Mouse (Mus musculus): ENCODE results near the gene Elavl1. TPM values are rescaled to one million over a fixed set of nuclear protein-coding genes. Genes with fewer than 3 reads are reported as not detected.
"Not testable (repeated sequence)": the region's sequence is repeated elsewhere in the genome, so short reads cannot be mapped to it uniquely, and the experiment has no call there.

The Elavl1 gene
- polyA plus RNA-seq, 1 experiment from 2014 or later: 88.6 TPM

DNA sequence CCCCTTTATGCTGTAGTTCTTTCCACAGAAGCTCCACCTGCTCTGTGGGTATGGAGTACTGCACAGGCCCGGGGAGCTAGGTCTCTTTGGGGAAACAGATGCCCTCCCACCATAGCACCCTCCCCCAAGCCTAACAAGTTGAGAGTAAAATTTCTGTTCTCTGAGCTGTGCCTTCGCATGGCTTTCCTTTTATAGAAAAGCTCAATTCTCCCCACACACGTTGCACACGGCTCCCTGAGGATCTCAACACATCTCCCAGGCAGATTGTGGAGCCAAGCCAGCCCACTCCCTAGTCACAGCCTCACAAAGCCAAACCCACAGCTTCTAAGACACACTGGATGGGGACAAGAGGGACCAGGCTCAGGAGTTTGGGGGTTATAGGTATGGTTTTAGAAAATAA lies 68.3 kb downstream of the Elavl1 start:
- ATAC-seq (ENCODE audit: low FRiP score, low TSS enrichment): no peak
- H3K9ac ChIP-seq (ENCODE audit: low read length): no peak overlapping the region
- H3K27ac ChIP-seq (replicated peaks): peak overlapping the region; percentile 82
- 45% methylated on average over 4 of the region's 4 CpGs for WGBS
- peaks cover 3% of the 10 kb centered on the region; the same call in 1 of the 2 replicates for H3K4me1 ChIP-seq (replicated peaks; ENCODE audit: control insufficient read depth, insufficient read depth)
- H3K27me3 ChIP-seq (ENCODE audit: control insufficient read depth, insufficient read depth, low read length): no peaks in the 10 kb centered on the region
- no peaks in the 10 kb centered on the region for H3K9me3 ChIP-seq (ENCODE audit: control insufficient read depth, low read length)
- H3K36me3 ChIP-seq (ENCODE audit: control insufficient read depth, insufficient read depth, low read length): peaks cover 13% of the 10 kb centered on the region
- DNase-seq (ENCODE audit: low spot score): no peak
- no peak overlapping the region for H3K4me3 ChIP-seq (ENCODE audit: low read depth, low read length)
- no peak overlapping the region for H3K4me2 ChIP-seq (replicated peaks; ENCODE audit: low read depth)
- TF ChIP-seq EP300 (optimal IDR thresholded peaks at IDR 0.05) (no peak), CTCF (IDR thresholded peaks at IDR 0.05; ENCODE audit: low read depth) (no peak)

DNA sequence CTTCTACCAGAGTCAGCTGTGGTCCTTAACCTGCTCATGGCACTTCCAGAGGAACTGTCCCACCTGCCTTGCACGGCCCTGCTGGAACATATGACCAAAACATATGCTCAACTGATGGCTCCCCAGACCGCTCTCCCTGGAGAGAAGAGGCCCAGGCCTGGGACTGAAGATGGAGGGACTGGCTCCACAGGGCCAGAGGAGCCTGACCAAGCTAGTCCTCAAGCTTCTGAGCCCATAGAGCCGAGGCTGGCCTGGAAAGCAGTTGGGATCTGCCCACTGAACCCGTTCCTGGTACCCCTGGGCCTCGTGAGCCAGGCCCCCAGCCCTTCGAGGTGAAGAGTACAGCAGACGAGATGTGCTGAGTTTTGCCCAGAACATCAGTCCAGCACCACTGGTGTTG lies 69.7 kb downstream of the Elavl1 start:
- H3K4me2 ChIP-seq (replicated peaks; ENCODE audit: low read depth); DNase-seq (ENCODE audit: low spot score); H3K4me1 ChIP-seq (replicated peaks; ENCODE audit: control insufficient read depth, insufficient read depth); ATAC-seq (ENCODE audit: low FRiP score, low TSS enrichment); H3K27ac ChIP-seq (replicated peaks); H3K9me3 ChIP-seq (ENCODE audit: control insufficient read depth, low read length); H3K4me3 ChIP-seq (ENCODE audit: low read depth, low read length); H3K36me3 ChIP-seq (ENCODE audit: control insufficient read depth, insufficient read depth, low read length); H3K27me3 ChIP-seq (ENCODE audit: control insufficient read depth, insufficient read depth, low read length); H3K9ac ChIP-seq (ENCODE audit: low read length): not testable (repeated sequence)
- 82% methylated on average over 7 of the region's 7 CpGs for WGBS

DNA sequence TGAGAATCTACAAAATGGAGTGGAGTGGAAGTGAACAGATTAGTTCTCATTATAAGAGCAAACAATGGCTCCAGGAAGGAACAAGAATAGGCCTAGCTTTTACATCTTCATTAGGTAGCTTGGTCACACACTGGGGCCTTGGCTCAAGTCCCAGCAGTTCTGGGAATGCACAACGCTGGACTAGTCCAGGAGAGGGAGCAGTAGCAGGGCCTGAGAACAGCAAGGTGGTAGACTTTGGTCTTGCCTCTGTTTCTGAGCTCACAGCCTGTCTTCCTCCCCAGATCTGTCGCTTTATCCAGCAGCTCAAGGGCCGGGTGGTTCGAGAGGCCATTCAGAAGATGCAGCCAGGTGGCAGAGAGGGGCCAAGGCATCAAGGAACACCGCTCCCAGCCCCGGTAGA lies 71.2 kb downstream of the Elavl1 start:
- WGBS: 52% methylated on average over 6 of the region's 6 CpGs
- DNase-seq (ENCODE audit: low spot score): peak; percentile 81
- Histone ChIP-seq H3K4me1 (replicated peaks; ENCODE audit: control insufficient read depth, insufficient read depth) (peaks cover 3% of the 10 kb centered on the region; the same call in 1 of the 2 replicates), H3K4me3 (ENCODE audit: low read depth, low read length) (peak overlapping the region; percentile 82), H3K9me3 (ENCODE audit: control insufficient read depth, low read length) (no peaks in the 10 kb centered on the region), H3K9ac (ENCODE audit: low read length) (no peak overlapping the region), H3K27ac (replicated peaks) (peak overlapping the region; percentile 88), H3K36me3 (ENCODE audit: control insufficient read depth, insufficient read depth, low read length) (peaks cover 6% of the 10 kb centered on the region; the same call in 1 of the 2 replicates), H3K4me2 (replicated peaks; ENCODE audit: low read depth) (peak overlapping the region; percentile 79), H3K27me3 (ENCODE audit: control insufficient read depth, insufficient read depth, low read length) (no peaks in the 10 kb centered on the region)
- ATAC-seq (ENCODE audit: low FRiP score, low TSS enrichment): 0 out of 2 replicates have a peak, but pooled peaks have one; percentile 17
- TF ChIP-seq EP300 (optimal IDR thresholded peaks at IDR 0.05) (no peak), CTCF (IDR thresholded peaks at IDR 0.05; ENCODE audit: low read depth) (peak; percentile 77)

DNA sequence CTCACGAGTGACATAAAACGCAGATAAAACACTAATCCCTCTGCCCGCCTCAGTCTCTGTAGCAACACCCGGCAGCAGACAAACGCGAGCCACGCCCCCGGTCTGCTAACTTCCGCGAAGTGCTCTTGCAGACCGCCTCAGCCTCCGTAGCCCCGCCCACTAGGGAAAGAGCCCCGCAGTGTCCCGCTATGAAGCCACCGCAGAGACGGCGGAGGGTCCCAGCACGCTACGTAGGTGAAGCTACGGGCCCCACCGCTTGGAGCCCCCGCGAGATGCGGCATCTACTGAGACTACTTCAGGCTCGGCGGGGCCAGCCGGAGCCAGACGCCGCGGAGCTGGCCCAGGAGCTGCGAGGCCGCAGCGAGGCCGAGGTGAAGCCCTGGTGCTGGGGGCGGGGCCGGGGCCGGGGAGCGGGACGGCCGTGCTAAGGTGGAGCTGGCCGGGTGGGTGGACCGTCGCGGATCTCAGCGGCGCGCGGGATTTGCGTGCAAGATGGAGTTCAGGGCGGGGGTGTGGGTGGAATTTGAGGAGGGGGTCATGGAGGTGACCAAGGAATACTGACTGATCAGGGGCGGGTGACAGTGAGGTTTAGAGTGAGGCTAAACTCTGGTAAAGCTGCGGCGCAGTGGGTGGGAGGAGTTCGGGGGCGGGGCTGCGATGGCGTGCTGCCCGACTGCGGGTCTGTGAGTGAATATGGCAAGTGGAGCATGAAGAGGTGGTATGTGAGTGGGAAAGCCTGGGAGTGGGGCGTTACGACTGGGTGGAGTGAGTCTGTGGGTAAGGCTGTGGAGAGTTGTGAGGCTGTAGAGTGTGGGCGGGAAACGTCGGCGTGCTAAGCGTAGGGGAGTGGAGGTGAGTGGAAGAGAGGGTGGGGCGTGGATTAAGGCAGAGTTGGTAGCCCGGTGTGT lies 72.0 kb downstream of the Elavl1 start, which contains the start of gene Snapc2:
Gene Snapc2, plus strand, starts transcription at position 147 of the 908 bp plus-strand sequence.
- peak within 1 kb of the TSS; percentile 79 for H3K4me2 ChIP-seq (replicated peaks; ENCODE audit: low read depth)
- peak within 1 kb of the TSS; percentile 82 for H3K4me3 ChIP-seq (ENCODE audit: low read depth, low read length)
- H3K36me3 ChIP-seq (ENCODE audit: control insufficient read depth, insufficient read depth, low read length): peaks cover 6% of the 10 kb centered on the region; the same call in 1 of the 2 replicates
- DNase-seq (ENCODE audit: low spot score): peak; percentile 97
- peak within 1 kb of the TSS; percentile 89 for H3K9ac ChIP-seq (ENCODE audit: low read length)
- WGBS: 1% methylated on average over 69 of the region's 69 CpGs
- peak within 1 kb of the TSS; percentile 88 for H3K27ac ChIP-seq (replicated peaks)
- no peaks in the 10 kb centered on the region for H3K9me3 ChIP-seq (ENCODE audit: control insufficient read depth, low read length)
- H3K4me1 ChIP-seq (replicated peaks; ENCODE audit: control insufficient read depth, insufficient read depth): peaks cover 3% of the 10 kb centered on the region; the same call in 1 of the 2 replicates
- no peak for TF ChIP-seq EP300 (optimal IDR thresholded peaks at IDR 0.05)
- no peak for TF ChIP-seq CTCF (IDR thresholded peaks at IDR 0.05; ENCODE audit: low read depth)
- ATAC-seq (ENCODE audit: low FRiP score, low TSS enrichment): peak; percentile 91
- H3K27me3 ChIP-seq (ENCODE audit: control insufficient read depth, insufficient read depth, low read length): no peaks in the 10 kb centered on the region

DNA sequence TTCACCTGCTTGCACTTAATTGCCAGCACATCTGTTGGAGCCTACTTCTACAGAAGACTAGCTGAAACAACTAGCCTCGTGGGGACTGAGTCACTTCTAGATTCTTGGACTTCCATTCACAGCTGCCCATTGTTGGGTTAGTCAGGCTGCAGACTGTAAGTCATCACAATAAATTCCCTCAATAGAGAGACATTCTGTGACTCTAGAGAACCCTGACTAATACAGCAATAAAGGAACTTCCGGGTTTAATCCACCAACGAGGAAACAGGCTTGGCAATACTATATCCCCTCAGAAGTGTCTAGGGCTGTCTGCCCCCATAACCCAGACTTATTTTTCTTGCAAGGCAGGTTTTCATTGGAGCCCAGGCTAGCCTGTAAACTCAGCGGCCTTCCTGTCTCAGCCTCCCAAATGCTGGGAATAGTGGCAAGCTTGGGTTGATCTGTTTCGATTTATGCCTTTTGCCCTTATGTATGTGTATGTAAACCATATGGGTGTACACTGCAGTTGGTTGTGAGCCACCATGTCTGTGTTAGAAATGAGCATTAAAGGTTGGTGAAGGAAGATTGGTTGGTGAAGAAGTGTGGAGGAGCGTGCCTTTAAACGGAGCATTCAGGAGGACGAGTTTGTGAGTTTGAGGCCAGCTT lies 73.0 kb downstream of the Elavl1 start:
- no peaks in the 10 kb centered on the region for H3K9me3 ChIP-seq (ENCODE audit: control insufficient read depth, low read length)
- peak overlapping the region; percentile 89 for H3K9ac ChIP-seq (ENCODE audit: low read length)
- no peak for TF ChIP-seq EP300 (optimal IDR thresholded peaks at IDR 0.05)
- TF ChIP-seq CTCF (IDR thresholded peaks at IDR 0.05; ENCODE audit: low read depth): no peak
- no peak for DNase-seq (ENCODE audit: low spot score)
- H3K4me3 ChIP-seq (ENCODE audit: low read depth, low read length): peak overlapping the region; percentile 82
- H3K27ac ChIP-seq (replicated peaks): peak overlapping the region; percentile 56; the same call in 1 of the 2 replicates
- no peak for ATAC-seq (ENCODE audit: low FRiP score, low TSS enrichment)
- peaks cover 3% of the 10 kb centered on the region; the same call in 1 of the 2 replicates for H3K4me1 ChIP-seq (replicated peaks; ENCODE audit: control insufficient read depth, insufficient read depth)
- H3K4me2 ChIP-seq (replicated peaks; ENCODE audit: low read depth): peak overlapping the region; percentile 79
- WGBS: 38% methylated on average over 8 of the region's 8 CpGs
- H3K27me3 ChIP-seq (ENCODE audit: control insufficient read depth, insufficient read depth, low read length): no peaks in the 10 kb centered on the region
- peaks cover 6% of the 10 kb centered on the region; the same call in 1 of the 2 replicates for H3K36me3 ChIP-seq (ENCODE audit: control insufficient read depth, insufficient read depth, low read length)
